Mouse (Mus musculus): Measurements from ENCODE around the gene Cdk2ap2. TPM values are rescaled to one million over a fixed set of nuclear protein-coding genes. Genes with fewer than 3 reads are reported as not detected.
A peak's percentile ranks its signal among the peaks of the same experiment; 100 is the strongest.
"Not testable (repeated sequence)": the region's sequence is repeated elsewhere in the genome, so short reads cannot be mapped to it uniquely, and the experiment has no call there.

The Cdk2ap2 gene
- total RNA-seq, 2 experiments from 2014 or later: 28.8 to 34.1 TPM

DNA sequence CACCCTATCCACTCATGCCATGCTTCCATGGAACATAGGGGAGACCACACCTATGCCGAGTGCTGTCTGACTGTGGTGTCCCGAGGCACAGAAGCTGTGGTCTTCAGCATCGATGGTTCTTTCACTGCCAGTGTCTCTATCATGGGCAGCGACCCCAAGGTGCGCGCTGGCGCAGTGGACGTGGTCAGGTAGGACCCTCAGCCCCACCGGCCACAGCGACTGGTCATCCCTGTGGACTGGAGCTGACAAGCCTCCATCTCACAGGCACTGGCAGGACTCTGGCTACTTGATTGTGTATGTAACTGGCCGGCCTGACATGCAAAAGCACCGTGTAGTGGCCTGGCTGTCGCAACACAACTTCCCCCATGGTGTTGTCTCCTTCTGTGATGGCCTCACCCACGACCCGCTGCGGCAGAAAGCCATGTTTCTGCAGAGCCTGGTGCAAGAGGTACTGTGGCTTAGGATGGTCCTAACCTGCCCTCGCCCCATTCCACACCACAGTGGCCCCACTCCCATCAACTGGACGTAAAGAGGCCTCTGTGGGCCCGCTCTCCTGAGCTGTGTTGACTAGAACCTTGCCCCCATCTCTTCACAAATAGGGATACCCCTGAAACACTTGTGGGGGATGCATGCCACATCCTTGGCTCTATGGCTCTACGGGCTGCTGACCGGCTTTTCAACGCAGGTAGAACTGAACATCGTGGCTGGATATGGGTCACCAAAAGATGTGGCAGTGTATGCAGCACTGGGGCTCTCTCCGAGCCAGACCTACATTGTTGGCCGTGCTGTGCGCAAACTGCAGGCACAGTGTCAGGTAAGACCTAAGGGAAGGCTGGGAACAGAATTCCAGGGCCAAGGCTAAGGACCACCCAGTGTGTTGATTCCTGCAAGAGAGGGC, 15.3 kb downstream of the Cdk2ap2 start:
- DNase-seq (ENCODE audit: low spot score in 2 of 2): no peak
- intact Hi-C loops (cut with DNase I): no loop called here

DNA sequence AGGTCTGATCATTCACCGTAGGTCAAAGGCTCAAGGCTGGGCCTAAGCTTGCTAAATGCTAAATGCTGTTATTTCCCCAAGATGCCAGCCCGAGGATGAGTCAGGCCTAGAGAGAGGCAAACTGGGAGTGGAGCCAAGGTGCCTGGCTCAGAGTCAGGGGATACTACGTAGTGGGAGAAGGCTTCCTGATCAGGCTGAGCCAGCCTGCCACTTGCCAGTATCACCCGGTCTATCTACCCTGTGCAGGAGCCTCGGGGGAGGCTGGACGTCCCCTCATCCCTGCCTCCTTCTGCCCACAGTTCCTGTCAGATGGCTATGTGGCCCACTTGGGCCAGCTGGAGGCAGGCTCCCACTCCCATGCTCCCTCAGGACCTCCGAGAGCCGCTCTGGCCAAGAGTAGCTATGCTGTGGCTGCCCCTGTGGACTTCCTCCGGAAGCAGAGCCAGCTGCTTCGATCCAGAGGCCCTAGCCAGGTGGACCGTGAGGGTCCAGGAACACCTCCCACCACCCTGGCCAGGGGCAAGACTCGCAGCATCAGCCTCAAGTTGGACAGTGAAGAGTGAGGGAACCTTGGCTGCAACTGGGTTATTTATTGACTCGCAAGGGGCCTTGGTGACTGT, 16.3 kb downstream of the Cdk2ap2 start:
- peak; percentile 78 to 80 for DNase-seq (ENCODE audit: low spot score in 2 of 2)
- intact Hi-C loops (cut with DNase I): no loop called here

GRCm38 (mm10) chr19:4113806-4114230, 16.8 kb downstream of the Cdk2ap2 start:
- intact Hi-C loops (cut with DNase I): no loop called here

DNA sequence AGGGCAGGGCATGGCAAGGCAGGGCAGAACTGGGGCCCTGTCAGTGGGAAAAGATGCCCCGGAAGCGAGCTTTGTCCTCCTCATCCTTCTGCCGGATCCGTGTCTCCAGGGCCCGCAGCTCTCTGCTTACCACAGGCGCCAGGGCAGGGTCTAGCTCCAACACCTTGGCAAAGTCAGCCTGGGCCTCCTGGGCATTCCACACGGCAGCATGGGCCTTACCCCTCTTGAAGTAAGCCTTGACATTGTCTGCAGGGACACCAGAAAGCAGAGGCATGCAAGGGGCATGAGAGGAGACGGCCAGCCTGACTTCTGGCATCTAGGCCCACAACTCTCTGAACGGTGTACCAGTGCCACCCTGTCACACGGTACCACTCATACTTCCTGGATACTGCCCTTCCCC, 17.6 kb downstream of the Cdk2ap2 start:
- intact Hi-C loops (cut with DNase I): no loop called here
- no peak for DNase-seq (ENCODE audit: low spot score in 2 of 2)

More at GRCm38 (mm10) chr19:4113806-4114230, 16.8 kb downstream of the Cdk2ap2 start:
- no peak for DNase-seq (ENCODE audit: low spot score in 2 of 2)

GRCm38 (mm10) chr19:4115144-4115543, 18.2 kb downstream of the Cdk2ap2 start:
- intact Hi-C loops (cut with DNase I): no loop called here
- no peak for DNase-seq (ENCODE audit: low spot score in 2 of 2)

- DNase-seq (ENCODE audit: low spot score in 2 of 2): no peak
- intact Hi-C loops (cut with DNase I): no loop called here
Observed at GRCm38 (mm10) chr19:4115816-4116215, 18.8 kb downstream of the Cdk2ap2 start.

DNA sequence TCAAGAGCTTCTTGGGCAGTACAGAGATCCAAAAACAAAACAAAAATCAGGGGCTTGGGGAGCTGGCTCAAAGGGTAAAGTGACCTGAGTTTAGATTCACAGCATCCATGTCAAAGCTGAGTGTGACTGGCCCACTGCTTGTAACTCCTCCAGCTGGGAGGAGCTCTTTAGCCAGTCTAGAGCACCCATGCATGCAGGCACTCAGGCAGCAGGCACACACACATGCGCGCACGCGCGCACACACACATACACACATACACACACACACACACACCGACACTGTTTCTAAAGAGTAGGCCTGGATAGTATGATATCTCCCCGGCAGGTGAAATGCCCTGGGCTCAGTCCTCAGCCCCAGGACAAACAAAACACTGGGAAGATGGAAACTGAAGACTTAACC, 20.0 kb downstream of the Cdk2ap2 start:
- no peak for DNase-seq (ENCODE audit: low spot score in 2 of 2)
- intact Hi-C loops (cut with DNase I): no loop called here

GRCm38 (mm10) chr19:4118350-4118749, 21.4 kb downstream of the Cdk2ap2 start:
- intact Hi-C loops (cut with DNase I): no loop called here
- no peak for DNase-seq (ENCODE audit: low spot score in 2 of 2)

- intact Hi-C loops (cut with DNase I): no loop called here
- DNase-seq (ENCODE audit: low spot score in 2 of 2): no peak
Observed at GRCm38 (mm10) chr19:4119716-4120487, 22.9 kb downstream of the Cdk2ap2 start.

GRCm38 (mm10) chr19:4120496-4120895, 23.5 kb downstream of the Cdk2ap2 start:
- no peak for DNase-seq (ENCODE audit: low spot score in 2 of 2)
- intact Hi-C loops (cut with DNase I): no loop called here

- DNase-seq (ENCODE audit: low spot score in 2 of 2): peak; percentile 96 to 98
- intact Hi-C loops (cut with DNase I): no loop called here
Observed at GRCm38 (mm10) chr19:4121097-4121805, 24.3 kb downstream of the Cdk2ap2 start.

DNA sequence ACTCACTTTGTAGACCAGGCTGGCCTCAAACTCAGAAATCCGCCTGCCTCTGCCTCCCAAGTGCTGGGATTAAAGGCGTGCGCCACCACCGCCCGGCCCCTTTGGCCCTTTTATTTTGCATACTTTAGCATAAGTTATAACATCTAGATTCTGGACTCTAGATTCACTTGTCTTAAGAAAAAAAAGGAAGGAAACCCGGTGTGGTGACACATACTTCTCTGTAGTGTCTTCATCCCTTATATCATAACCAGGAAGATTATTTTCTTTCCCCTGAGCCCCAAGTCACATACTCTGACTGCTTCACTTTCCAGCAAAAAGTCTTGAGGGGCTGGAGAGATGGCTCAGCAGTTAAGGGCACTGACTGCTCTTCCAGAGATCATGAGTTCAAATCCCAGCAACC, 24.9 kb downstream of the Cdk2ap2 start:
- DNase-seq (ENCODE audit: low spot score in 2 of 2): not testable (repeated sequence)

GRCm38 (mm10) chr19:4122411-4123370, 25.7 kb downstream of the Cdk2ap2 start:
- no peak for DNase-seq (ENCODE audit: low spot score in 2 of 2)
- intact Hi-C loops (cut with DNase I): no loop called here

More for the DNA sequence above, 24.9 kb downstream of the Cdk2ap2 start:
- intact Hi-C loops (cut with DNase I): not testable (repeated sequence)

DNA sequence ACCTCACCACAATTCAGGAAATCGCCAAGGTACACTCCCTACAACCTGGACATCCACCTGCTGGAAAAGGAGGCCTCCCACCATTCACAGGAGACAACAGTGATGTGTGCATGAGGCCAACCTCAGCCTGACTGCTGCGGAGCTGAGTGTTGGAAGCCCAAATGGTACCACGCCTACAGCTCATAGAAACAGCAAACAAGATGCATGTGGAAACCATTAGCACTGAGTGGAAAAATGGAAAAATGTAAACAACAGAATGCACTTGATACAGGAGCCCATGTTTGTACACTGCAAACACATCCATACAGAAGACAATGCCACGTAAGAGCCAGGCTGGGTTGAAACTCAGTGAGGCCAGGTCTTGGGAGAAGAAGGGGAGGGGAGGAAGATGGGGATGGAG, 27.4 kb downstream of the Cdk2ap2 start:
- DNase-seq (ENCODE audit: low spot score in 2 of 2): no peak
- intact Hi-C loops (cut with DNase I): loop anchor here (2.0 kb wide), 1 partner anchor 38 kb away; the partner anchor contains the start of gene Rps6kb2

- DNase-seq (ENCODE audit: low spot score in 2 of 2): not testable (repeated sequence)
- intact Hi-C loops (cut with DNase I): loop anchor here (2.0 to 5.0 kb wide), 3 partner anchors 38 to 107 kb away; partner anchors contain the start of genes Pold4, Ppp1ca, Rps6kb2 and Tbc1d10c
Observed at GRCm38 (mm10) chr19:4125268-4125667, 28.3 kb downstream of the Cdk2ap2 start.

DNA sequence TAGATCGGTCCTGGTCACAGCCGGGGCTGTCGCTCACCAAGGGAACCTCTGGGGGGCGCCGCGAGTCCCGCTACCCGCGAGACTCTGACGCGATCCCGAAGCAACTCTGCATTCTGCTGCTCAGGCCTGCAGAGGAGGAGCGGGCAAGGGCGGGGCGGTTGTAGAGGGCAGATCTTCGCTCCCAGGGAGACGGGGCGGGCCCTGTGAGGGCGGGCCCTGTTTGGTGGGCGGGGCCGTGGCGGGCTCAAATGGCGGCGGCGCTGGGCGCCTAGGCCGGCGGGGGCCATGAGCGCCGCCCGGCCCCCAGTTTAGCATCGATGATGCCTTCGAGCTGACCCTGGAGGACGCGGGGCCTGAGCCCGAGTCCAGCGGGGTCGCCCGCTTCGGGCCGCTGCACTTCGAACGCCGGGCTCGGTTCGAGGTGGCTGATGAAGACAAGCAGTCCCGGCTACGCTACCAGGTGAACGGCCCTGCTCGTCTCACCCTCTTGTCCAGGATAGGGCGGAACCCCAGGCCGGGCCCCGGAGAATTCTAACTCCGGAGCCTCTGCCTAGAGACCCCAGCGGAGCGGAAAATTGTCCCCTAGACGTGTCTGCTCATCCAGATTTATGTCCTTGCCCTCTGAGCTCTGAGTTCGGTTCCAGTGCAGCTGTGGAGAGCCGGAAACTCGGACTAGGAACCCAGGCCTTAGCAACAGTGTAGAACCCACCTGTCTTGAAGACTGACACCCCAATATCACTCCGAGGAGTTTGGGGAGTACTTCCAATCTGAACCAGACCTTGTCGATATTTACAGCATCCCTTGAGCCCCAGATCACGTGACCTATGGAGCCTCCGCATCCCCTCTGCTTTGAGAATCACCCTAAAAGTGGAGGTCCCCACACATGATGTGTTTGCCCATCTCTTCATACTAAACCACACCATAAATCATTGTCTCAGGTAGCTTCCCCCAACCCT, 29.0 kb downstream of the Cdk2ap2 start, which contains the start of gene Aip:
Gene Aip, minus strand, starts transcription at position 118 of the 956 bp plus-strand sequence.
- DNase-seq (ENCODE audit: low spot score in 2 of 2): peak; percentile 97
- intact Hi-C loops (cut with DNase I): loop anchor here (2.0 to 5.0 kb wide), 3 partner anchors 37 to 106 kb away; partner anchors contain the start of genes Pold4, Ppp1ca, Rps6kb2 and Tbc1d10c
